Mouse (Mus musculus) thymus, adult 2 months (tissue): ENCODE measurements around the gene Wwp2.

ENCODE experiments used
- CTCF ChIP-seq: fragments of 200-500 bp; IDR thresholded peaks from 2 replicates; pipeline ENCODE4 v1.5.1; 2012; ENCODE audit warnings: mild to moderate bottlenecking, control low read depth, low read length, moderate library complexity, borderline replicate concordance; ENCODE audit not compliant: control insufficient read depth, poor library complexity, insufficient read depth; ENCODE audit errors: extremely low read depth
- POLR2A ChIP-seq: fragments of 200-500 bp; IDR thresholded peaks from 2 replicates; pipeline ENCODE4 v1.6.1; 2012; ENCODE audit warnings: mild to moderate bottlenecking, low read length, control low read depth, moderate library complexity; ENCODE audit not compliant: control insufficient read depth, poor library complexity, insufficient read depth; ENCODE audit errors: extremely low read depth

- no peak for TF ChIP-seq POLR2A
- no peak for TF ChIP-seq CTCF
Measured at GRCm38 (mm10) chr8:107458281-107458680, 22.1 kb downstream of the Wwp2 start.
